Mouse (Mus musculus) heart, embryonic 14.5 days (tissue): ENCODE measurements at regions not wholly inside any gene's neighbourhood (a gene's known extent, or its start where the extent isn't known, plus 50 kb on each side); places are given as distances from the start of the nearest gene placed in this dataset.

ENCODE experiments used
- ATAC-seq: fragments of 200-750 bp; cut with Nextera tagmentation; 2 replicates; pipeline ENCODE4 v1.8.0; 2017; ENCODE audit warnings: low read depth, moderate TSS enrichment; ENCODE audit not compliant: insufficient number of reproducible peaks, insufficient read depth, low FRiP score
- H3K27ac ChIP-seq, 2 experiments: fragments of 200-500 bp in 1 of 2; fragments of 300-500 bp in 1 of 2; sonication (generic) in 1 of 2; replicated peaks in 1 of 2; 2 replicates each; pipeline ENCODE4 v1.5.1; 2012 to 2014; ENCODE audit warnings: low read depth in 2 of 2, low read length in 2 of 2, control low read depth in 1 of 2, mild to moderate bottlenecking in 1 of 2, mixed read lengths in 1 of 2; ENCODE audit not compliant: control insufficient read depth in 1 of 2, insufficient read depth in 1 of 2
- H3K27me3 ChIP-seq: fragments of 300-500 bp; sonication (generic); 2 replicates; pipeline ENCODE4 v1.6.1; 2014; ENCODE audit warnings: mild to moderate bottlenecking, low read length, control low read depth; ENCODE audit not compliant: control insufficient read depth, insufficient read depth
- H3K36me3 ChIP-seq: fragments of 300-500 bp; sonication (generic); 2 replicates; pipeline ENCODE4 v1.6.1; 2014; ENCODE audit warnings: mild to moderate bottlenecking, control low read depth, low read length, mixed read lengths; ENCODE audit not compliant: control insufficient read depth, insufficient read depth
- H3K4me1 ChIP-seq, 2 experiments: fragments of 200-500 bp in 1 of 2; fragments of 300-500 bp in 1 of 2; sonication (generic) in 1 of 2; 2 replicates each; pipeline ENCODE4 v1.6.1; 2012 to 2014; ENCODE audit warnings: low read length in 2 of 2, control low read depth in 1 of 2, mixed read lengths in 1 of 2; ENCODE audit not compliant: control insufficient read depth in 2 of 2, insufficient read depth in 2 of 2
- H3K4me2 ChIP-seq: fragments of 300-500 bp; sonication (generic); 2 replicates; pipeline ENCODE4 v1.6.1; 2014; ENCODE audit warnings: mild to moderate bottlenecking, low read length
- H3K4me3 ChIP-seq, 2 experiments: fragments of 200-500 bp in 1 of 2; fragments of 300-500 bp in 1 of 2; sonication (generic) in 1 of 2; 2 replicates each; pipeline ENCODE4 v1.5.1; 2012 to 2014; ENCODE audit warnings: low read length in 2 of 2, mild to moderate bottlenecking in 2 of 2, control low read depth in 1 of 2, low read depth in 1 of 2, moderate library complexity in 1 of 2; ENCODE audit not compliant: control insufficient read depth in 1 of 2, insufficient read depth in 1 of 2
- H3K9ac ChIP-seq: fragments of 300-500 bp; sonication (generic); 2 replicates; pipeline ENCODE4 v1.6.1; 2014; ENCODE audit warnings: mild to moderate bottlenecking, low read length
- H3K9me3 ChIP-seq: fragments of 300-500 bp; sonication (generic); 2 replicates; pipeline ENCODE4 v1.6.1; 2016; ENCODE audit warnings: low read length, control low read depth; ENCODE audit not compliant: control insufficient read depth
- WGBS: fragments of 180-500 bp; shearing (Covaris S2); extraction: QIAGEN DNeasy Blood & Tissue Kit; methylation state at CpG from one replicate; pipeline ENCODE4 v1.1.7; 2014; 5-methylcytosine and 5-hydroxymethylcytosine counted together

DNA sequence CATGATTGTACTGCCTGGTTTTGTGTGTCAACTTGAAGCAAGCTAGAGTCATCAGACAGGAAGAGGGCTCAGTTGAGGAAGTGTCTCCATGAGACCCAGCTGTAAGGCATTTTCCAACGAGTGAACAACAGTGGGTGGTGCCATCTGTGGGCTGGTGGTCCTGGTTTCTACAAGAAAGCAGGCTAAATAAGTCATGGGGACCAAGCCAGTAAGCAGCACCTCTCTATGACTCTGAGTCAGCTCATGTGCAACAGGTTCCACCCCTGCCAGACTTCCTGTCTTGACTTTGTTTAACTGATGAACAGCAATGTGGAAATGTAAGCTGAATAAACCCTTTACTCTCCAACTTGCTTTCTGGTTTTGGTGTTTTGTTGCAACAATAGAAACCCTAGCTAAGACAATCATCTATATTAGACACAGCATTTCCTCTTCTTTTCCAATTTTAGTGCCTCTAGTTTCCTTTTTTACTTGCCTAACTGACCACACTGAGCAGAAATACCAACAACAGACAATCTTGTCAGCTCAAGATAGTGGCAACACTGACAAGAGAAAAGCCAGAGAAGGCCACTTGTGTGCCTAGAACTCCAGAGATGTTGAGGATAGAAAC lies 231.5 kb upstream of the Ptger4 start:
- H3K9me3 ChIP-seq, result no peaks in the 10 kb centered on the region
- no peaks in the 10 kb centered on the region for H3K36me3 ChIP-seq
- no peak overlapping the region for H3K4me2 ChIP-seq
- H3K27me3 ChIP-seq, result no peaks in the 10 kb centered on the region
- no peak overlapping the region for H3K27ac ChIP-seq
- ATAC-seq, result no peak
- 44% methylated on average over 1 of the region's 1 CpGs for WGBS
- H3K4me3 ChIP-seq, result no peak overlapping the region
- H3K4me1 ChIP-seq, result no peaks in the 10 kb centered on the region
- H3K9ac ChIP-seq, result no peak overlapping the region

DNA sequence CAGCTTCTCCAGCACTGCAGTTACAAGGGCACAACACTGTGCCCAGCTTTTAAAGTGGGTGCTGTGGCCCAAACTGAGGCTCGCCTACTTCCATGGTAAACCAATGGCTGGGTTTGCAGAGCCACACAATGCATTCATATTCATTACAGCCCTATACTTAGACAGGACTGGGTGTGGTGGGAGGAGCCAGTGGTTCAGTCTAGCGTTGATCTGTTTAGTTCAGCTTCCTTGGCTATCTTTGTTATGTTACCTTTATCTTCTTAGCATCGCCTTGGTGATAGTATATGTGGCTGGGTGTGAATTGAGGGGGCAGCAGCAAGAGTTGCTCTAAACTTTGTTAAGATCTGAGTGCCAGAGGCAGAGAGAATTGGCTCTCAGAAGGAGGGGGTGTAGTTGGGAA lies 249.3 kb upstream of the Ptger4 start:
- H3K4me3 ChIP-seq, result no peak overlapping the region
- H3K36me3 ChIP-seq, result no peaks in the 10 kb centered on the region
- no peaks in the 10 kb centered on the region for H3K27me3 ChIP-seq
- H3K4me1 ChIP-seq, result no peaks in the 10 kb centered on the region
- WGBS, result 50% methylated on average over 3 of the region's 3 CpGs
- H3K27ac ChIP-seq, result no peak overlapping the region
- no peak overlapping the region for H3K9ac ChIP-seq
- H3K9me3 ChIP-seq, result no peaks in the 10 kb centered on the region
- no peak for ATAC-seq
- H3K4me2 ChIP-seq, result no peak overlapping the region

DNA sequence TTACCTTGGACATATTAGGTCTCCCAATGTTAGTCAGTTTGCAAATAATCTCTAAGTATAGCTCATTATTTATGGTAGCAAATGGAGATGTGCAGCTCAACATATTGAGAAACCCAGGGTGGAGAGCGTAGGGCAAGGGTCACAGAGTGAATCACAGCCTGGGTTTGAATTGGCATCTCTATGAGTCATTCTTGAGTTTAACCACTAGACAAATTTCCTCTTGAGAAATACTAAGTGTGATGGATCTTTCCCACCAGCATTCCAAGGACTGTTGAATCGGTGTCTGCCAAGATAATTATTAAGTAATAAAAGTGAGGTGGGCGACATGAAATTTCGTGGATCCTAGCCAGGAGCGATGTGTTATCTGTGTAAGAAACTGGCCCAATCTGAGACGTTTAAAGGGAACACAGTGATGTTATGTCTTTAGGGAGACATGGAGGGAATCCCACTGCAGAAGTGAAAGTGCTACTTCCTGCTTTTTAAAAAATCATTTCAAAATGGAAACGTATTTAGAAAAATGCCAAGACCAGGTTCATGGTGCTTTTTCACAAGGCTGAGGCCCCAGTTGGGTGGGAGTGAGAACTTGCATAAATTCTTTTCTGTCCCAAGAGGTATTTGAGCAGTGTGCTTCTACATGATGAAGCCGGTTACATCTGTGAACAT lies 251.3 kb upstream of the Ptger4 start:
- no peaks in the 10 kb centered on the region for H3K9me3 ChIP-seq
- no peak for ATAC-seq

DNA sequence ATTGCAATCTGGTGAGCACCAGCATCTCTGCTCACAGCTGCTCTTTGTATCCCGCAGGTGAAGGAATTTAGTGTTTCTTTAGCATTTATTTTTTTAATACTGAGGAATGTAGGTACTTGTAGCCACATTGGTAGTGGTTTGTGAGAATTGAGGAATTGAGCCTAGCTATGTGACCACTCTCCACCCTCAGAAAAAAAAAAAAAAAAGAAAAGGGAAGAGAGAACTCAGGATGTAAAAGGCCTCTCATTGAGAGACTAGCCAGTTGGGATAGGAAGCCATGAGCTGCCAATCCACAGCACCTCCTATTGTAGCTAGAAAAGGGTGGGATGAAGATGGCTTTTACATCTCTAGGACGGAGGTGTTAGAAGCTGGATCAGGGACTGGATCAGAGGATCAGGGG lies 252.0 kb upstream of the Ptger4 start:
- Histone ChIP-seq H3K4me3 (no peak overlapping the region), H3K4me1 (no peaks in the 10 kb centered on the region), H3K27me3 (no peaks in the 10 kb centered on the region), H3K27ac (no peak overlapping the region), H3K9me3 (no peaks in the 10 kb centered on the region), H3K36me3 (no peaks in the 10 kb centered on the region), H3K4me2 (no peak overlapping the region), H3K9ac (no peak overlapping the region)
- 89% methylated on average over 2 of the region's 2 CpGs for WGBS
- no peak for ATAC-seq

More for the DNA sequence above, 251.3 kb upstream of the Ptger4 start:
- 72% methylated on average over 8 of the region's 8 CpGs for WGBS
- Histone ChIP-seq H3K27me3 (no peaks in the 10 kb centered on the region), H3K36me3 (no peaks in the 10 kb centered on the region), H3K4me1 (no peaks in the 10 kb centered on the region), H3K4me2 (no peak overlapping the region), H3K27ac (no peak overlapping the region), H3K4me3 (no peak overlapping the region), H3K9ac (no peak overlapping the region)

DNA sequence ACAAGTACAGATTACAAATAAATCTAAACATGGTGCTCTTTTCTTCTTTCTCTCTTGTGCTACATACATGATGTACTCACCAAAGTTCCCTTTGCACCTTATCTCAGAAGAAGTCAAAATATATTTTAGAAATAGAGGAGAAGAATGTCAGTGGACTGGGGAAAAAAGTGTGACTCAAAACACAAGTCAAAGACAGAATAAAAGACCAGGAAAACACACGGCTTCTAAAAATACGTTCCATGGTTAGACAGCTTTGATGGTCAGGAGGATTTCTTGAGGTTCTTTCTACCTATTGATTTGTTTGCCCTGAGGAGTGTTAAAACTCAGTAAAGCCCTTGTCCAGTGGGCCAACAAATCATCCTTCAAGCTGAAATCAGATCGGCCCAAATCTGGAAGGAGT lies 260.5 kb upstream of the Ptger4 start:
- no peak overlapping the region for H3K4me2 ChIP-seq
- WGBS, result 85% methylated on average over 3 of the region's 3 CpGs
- H3K27ac ChIP-seq, result no peak overlapping the region
- H3K9me3 ChIP-seq, result no peaks in the 10 kb centered on the region
- no peaks in the 10 kb centered on the region for H3K4me1 ChIP-seq
- H3K27me3 ChIP-seq, result no peaks in the 10 kb centered on the region
- H3K4me3 ChIP-seq, result no peak overlapping the region
- no peak for ATAC-seq
- H3K9ac ChIP-seq, result no peak overlapping the region
- H3K36me3 ChIP-seq, result no peaks in the 10 kb centered on the region

DNA sequence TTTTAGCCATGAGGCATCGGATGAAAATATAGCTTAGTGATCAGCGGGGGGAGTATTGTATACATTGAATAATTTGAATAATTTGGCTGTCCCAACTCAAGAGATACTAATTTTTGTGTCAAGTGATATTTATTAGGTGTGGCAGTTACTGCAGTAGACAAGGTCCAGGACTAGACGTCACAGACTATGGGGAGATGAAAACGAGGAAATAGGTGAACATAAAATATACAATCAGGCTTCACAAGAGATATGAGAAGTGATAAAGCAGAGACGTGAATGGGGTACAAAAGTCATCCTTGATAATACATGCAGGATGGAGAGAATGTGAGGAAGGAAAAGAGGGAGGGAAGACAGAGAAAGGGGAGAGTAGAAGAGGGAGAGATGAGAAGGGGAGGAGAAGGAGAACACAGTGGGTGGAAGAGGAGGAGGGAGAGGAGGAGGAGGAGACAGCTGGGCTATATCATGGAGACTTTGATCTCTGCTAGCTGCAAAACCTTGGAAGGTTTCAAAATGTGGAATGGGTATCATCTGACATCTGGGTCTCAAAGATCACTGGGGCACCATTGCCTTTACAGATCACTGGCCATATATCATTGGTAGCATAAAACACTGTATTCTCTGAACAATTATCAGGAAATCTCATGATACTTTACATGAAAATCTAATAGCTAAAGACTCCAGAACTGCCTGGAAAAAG lies 263.0 kb upstream of the Ptger4 start:
- Histone ChIP-seq H3K9ac (no peak overlapping the region), H3K27me3 (no peaks in the 10 kb centered on the region), H3K9me3 (no peaks in the 10 kb centered on the region), H3K36me3 (no peaks in the 10 kb centered on the region), H3K4me3 (no peak overlapping the region), H3K4me1 (no peaks in the 10 kb centered on the region), H3K4me2 (no peak overlapping the region), H3K27ac (no peak overlapping the region)
- 72% methylated on average over 5 of the region's 5 CpGs for WGBS
- ATAC-seq, result no peak

DNA sequence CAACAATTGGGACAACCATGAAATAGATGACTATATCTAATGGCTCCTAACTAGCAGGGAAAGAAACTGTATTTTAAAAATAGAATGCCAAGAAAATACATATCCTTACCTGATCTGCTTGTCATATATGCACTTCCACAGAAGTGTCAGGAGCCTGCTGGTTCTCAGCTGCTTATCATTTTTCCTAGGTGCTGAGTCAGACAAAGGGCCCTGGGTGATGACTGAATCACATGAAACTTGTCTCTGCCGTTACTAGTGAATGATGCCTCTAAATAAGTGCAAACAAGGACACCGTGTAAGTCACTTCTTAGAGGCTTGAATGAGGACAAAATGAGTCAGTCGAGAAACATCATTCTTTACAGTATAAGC lies 263.5 kb upstream of the Ptger4 start:
- WGBS, result 39% methylated on average over 3 of the region's 3 CpGs
- no peaks in the 10 kb centered on the region for H3K4me1 ChIP-seq
- H3K9me3 ChIP-seq, result no peaks in the 10 kb centered on the region
- H3K9ac ChIP-seq, result no peak overlapping the region
- H3K4me3 ChIP-seq, result no peak overlapping the region
- H3K27ac ChIP-seq, result no peak overlapping the region
- H3K4me2 ChIP-seq, result no peak overlapping the region
- ATAC-seq, result no peak
- no peaks in the 10 kb centered on the region for H3K27me3 ChIP-seq
- H3K36me3 ChIP-seq, result no peaks in the 10 kb centered on the region
